Comparison of ENCODE assay signal across 23 mouse cellular contexts in genomic region chr10:37016200-37016599, GRCm38 (mm10). TPM values are rescaled to one million over a fixed set of nuclear protein-coding genes. Genes with fewer than 3 reads are reported as not detected.
DNase-seq lines count a peak whose midpoint lies in the region; ATAC-seq and TF ChIP-seq lines count a peak whose summit lies in the region.
"Had no signal": no experiment of that assay in that cellular context is flagged by ENCODE, and none has a peak within 500 bp of the region (broad histone marks: within the 10 kb centered on the region; RNA-seq: fewer than 3 reads in every experiment).

No protein-coding gene starts in this region.

- DNase-seq in intestine, embryonic 14.5 days (ENCODE audit: low spot score), result no peak
- DNase-seq in ES-CJ7 (ENCODE audit: low read depth, low spot score) (peak; percentile 23), ZHBTc4 (ENCODE audit: low read depth, low spot score) (peak; percentile 50)
- no peak for DNase-seq in kidney, postnatal 36 days
- DNase-seq: adrenal gland, adult 2 months; adrenal gland, postnatal 10 days; adrenal gland, postnatal 25 days; B cell, adult 2 months; cerebellum, adult 11 months; cerebellum, adult 2 months; cerebellum, adult 9-10 months; cerebellum, postnatal 10 days; cerebellum, postnatal 25 days; forebrain, postnatal 0 days had no signal

- H3K9me3 ChIP-seq in intestine, embryonic 14.5 days (ENCODE audit: control insufficient read depth, low read length), result no peaks in the 10 kb centered on the region
- no peaks in the 10 kb centered on the region for H3K9me3 ChIP-seq in intestine, postnatal 0 days (ENCODE audit: control insufficient read depth)
- H3K9me3 ChIP-seq in intestine, embryonic 16.5 days (ENCODE audit: control insufficient read depth, low read length), result no peaks in the 10 kb centered on the region
- no peaks in the 10 kb centered on the region for H3K9me3 ChIP-seq in hindbrain, embryonic 12.5 days (replicated peaks)
- H3K9me3 ChIP-seq: embryonic facial prominence, embryonic 10.5 days; embryonic facial prominence, embryonic 12.5 days; forebrain, embryonic 13.5 days; forebrain, embryonic 15.5 days had no signal

- no peaks in the 10 kb centered on the region for H3K36me3 ChIP-seq in intestine, embryonic 14.5 days (ENCODE audit: control insufficient read depth, insufficient read depth, low read length)
- no peaks in the 10 kb centered on the region for H3K36me3 ChIP-seq in intestine, postnatal 0 days (ENCODE audit: control insufficient read depth, insufficient read depth)
- H3K36me3 ChIP-seq in intestine, embryonic 16.5 days (ENCODE audit: control insufficient read depth, insufficient read depth, low read length), result no peaks in the 10 kb centered on the region
- H3K36me3 ChIP-seq in hindbrain, embryonic 12.5 days, result no peaks in the 10 kb centered on the region
- H3K36me3 ChIP-seq: embryonic facial prominence, embryonic 10.5 days; embryonic facial prominence, embryonic 12.5 days; forebrain, embryonic 15.5 days had no signal

- no peak overlapping the region for H3K4me3 ChIP-seq in intestine, embryonic 14.5 days (ENCODE audit: low read depth, low read length)
- H3K4me3 ChIP-seq in intestine, postnatal 0 days (ENCODE audit: low read depth, low read length), result no peak overlapping the region
- no peak overlapping the region for H3K4me3 ChIP-seq in intestine, embryonic 16.5 days (ENCODE audit: low read length)
- H3K4me3 ChIP-seq in hindbrain, embryonic 12.5 days, result no peak overlapping the region
- H3K4me3 ChIP-seq: embryonic facial prominence, embryonic 10.5 days; embryonic facial prominence, embryonic 12.5 days; forebrain, embryonic 13.5 days; forebrain, embryonic 15.5 days had no signal

- H3K4me1 ChIP-seq in intestine, embryonic 14.5 days (replicated peaks; ENCODE audit: control insufficient read depth, insufficient read depth, low read length), result no peaks in the 10 kb centered on the region
- H3K4me1 ChIP-seq in intestine, postnatal 0 days (replicated peaks; ENCODE audit: control insufficient read depth, insufficient read depth, low read length), result no peaks in the 10 kb centered on the region
- no peaks in the 10 kb centered on the region for H3K4me1 ChIP-seq in intestine, embryonic 16.5 days (ENCODE audit: control insufficient read depth, insufficient read depth, low read length)
- H3K4me1 ChIP-seq in hindbrain, embryonic 12.5 days, result no peaks in the 10 kb centered on the region
- H3K4me1 ChIP-seq: embryonic facial prominence, embryonic 12.5 days; forebrain, embryonic 13.5 days; forebrain, embryonic 15.5 days had no signal

- no peak overlapping the region for H3K4me2 ChIP-seq in intestine, embryonic 14.5 days (ENCODE audit: low read length)
- no peak overlapping the region for H3K4me2 ChIP-seq in intestine, postnatal 0 days (replicated peaks; ENCODE audit: low read depth)
- no peak overlapping the region for H3K4me2 ChIP-seq in intestine, embryonic 16.5 days (ENCODE audit: low read depth, low read length)
- H3K4me2 ChIP-seq in hindbrain, embryonic 12.5 days (replicated peaks), result no peak overlapping the region
- H3K4me2 ChIP-seq: embryonic facial prominence, embryonic 12.5 days; forebrain, embryonic 13.5 days; forebrain, embryonic 15.5 days had no signal

- ATAC-seq in intestine, embryonic 14.5 days (replicated peaks; ENCODE audit: low FRiP score, low TSS enrichment, low read depth), result 0 out of 2 replicates have a peak, but pooled peaks have one; percentile 15
- ATAC-seq in intestine, postnatal 0 days, result no peak
- peak; percentile 67; the same call in 1 of the 2 replicates for ATAC-seq in intestine, embryonic 16.5 days
- no peak for ATAC-seq in hindbrain, embryonic 12.5 days (ENCODE audit: low FRiP score)
- ATAC-seq: CD4-positive, CD25-positive, alpha-beta regulatory T cell, adult 4 months; forebrain, embryonic 13.5 days; forebrain, embryonic 15.5 days; forebrain, postnatal 0 days had no signal

- H3K9ac ChIP-seq in intestine, embryonic 14.5 days (ENCODE audit: low read length), result no peak overlapping the region
- no peak overlapping the region for H3K9ac ChIP-seq in intestine, postnatal 0 days (ENCODE audit: low read depth, low read length)
- H3K9ac ChIP-seq in intestine, embryonic 16.5 days (ENCODE audit: low read depth, low read length), result no peak overlapping the region
- no peak overlapping the region for H3K9ac ChIP-seq in hindbrain, embryonic 12.5 days
- H3K9ac ChIP-seq: embryonic facial prominence, embryonic 12.5 days; forebrain, embryonic 13.5 days; forebrain, embryonic 15.5 days; forebrain, postnatal 0 days had no signal

- TF ChIP-seq CTCF in intestine, postnatal 0 days (IDR thresholded peaks at IDR 0.05; ENCODE audit: low read depth), result no peak

- 73% methylated on average over 2 of the region's 2 CpGs for WGBS in intestine, embryonic 14.5 days
- WGBS in intestine, postnatal 0 days, result 43% methylated on average over 2 of the region's 2 CpGs
- 51% methylated on average over 2 of the region's 2 CpGs for WGBS in intestine, embryonic 16.5 days
- 96% methylated on average over 2 of the region's 2 CpGs for WGBS in hindbrain, embryonic 12.5 days

- no peak overlapping the region for H3K27ac ChIP-seq in intestine, embryonic 14.5 days (ENCODE audit: low read depth)
- H3K27ac ChIP-seq in intestine, postnatal 0 days (ENCODE audit: low read depth, low read length), result no peak overlapping the region
- no peak overlapping the region for H3K27ac ChIP-seq in intestine, embryonic 16.5 days (ENCODE audit: low read length)
- H3K27ac ChIP-seq in hindbrain, embryonic 12.5 days, result no peak overlapping the region
- H3K27ac ChIP-seq: embryonic facial prominence, embryonic 10.5 days; embryonic facial prominence, embryonic 12.5 days; forebrain, embryonic 13.5 days; forebrain, embryonic 15.5 days had no signal

- H3K27me3 ChIP-seq in intestine, embryonic 14.5 days (replicated peaks; ENCODE audit: control insufficient read depth, insufficient read depth, low read length), result no peaks in the 10 kb centered on the region
- H3K27me3 ChIP-seq in intestine, postnatal 0 days (replicated peaks; ENCODE audit: control insufficient read depth, insufficient read depth, low read length), result no peaks in the 10 kb centered on the region
- no peaks in the 10 kb centered on the region for H3K27me3 ChIP-seq in intestine, embryonic 16.5 days (replicated peaks; ENCODE audit: control insufficient read depth, insufficient read depth, low read length)
- no peaks in the 10 kb centered on the region for H3K27me3 ChIP-seq in hindbrain, embryonic 12.5 days
- H3K27me3 ChIP-seq: CH12.LX; embryonic facial prominence, embryonic 12.5 days; forebrain, embryonic 13.5 days; forebrain, embryonic 15.5 days had no signal

RNA-seq across cellular contexts. Expression of gene Hdac2, which starts 41.9 kb away (rescaled TPM):
- polyA plus RNA-seq in intestine, embryonic 14.5 days (2014; fragmentation: Nextera tagmentation; extraction: Ambion mirVana), result 203 and 228 TPM in 2 replicates
- 63.3 and 68.6 TPM in 2 replicates for polyA plus RNA-seq in intestine, postnatal 0 days (2015; fragmentation: Nextera tagmentation; extraction: Ambion mirVana)
- 131 and 136 TPM in 2 replicates for polyA plus RNA-seq in intestine, embryonic 16.5 days (2015; fragmentation: Nextera tagmentation; extraction: Ambion mirVana)
- polyA plus RNA-seq in hindbrain, embryonic 12.5 days (2016; fragmentation: Nextera tagmentation; extraction: Ambion mirVana), result 440 and 461 TPM in 2 replicates

Comparison
In these comparisons a context has a peak if more than half of its experiments do, and no peak if none do; other contexts are left out.
1. ATAC-seq: peak in intestine, embryonic 14.5 days (single experiment) and intestine, embryonic 16.5 days (single experiment); none in intestine, postnatal 0 days (single experiment) and hindbrain, embryonic 12.5 days (single experiment).
2. DNase-seq: peak in ES-CJ7 (single experiment) and ZHBTc4 (single experiment); none in intestine, embryonic 14.5 days (single experiment) and kidney, postnatal 36 days (0 of 2).